Mouse (Mus musculus) left cerebral cortex, postnatal 25 days (tissue): ENCODE measurements around the gene Hspa12a. TPM values are rescaled to one million over a fixed set of nuclear protein-coding genes. Genes with fewer than 3 reads are reported as not detected.
A peak's percentile ranks its signal among the peaks of the same experiment; 100 is the strongest.

Source experiments
- DNase-seq, 2 experiments: peaks; one replicate each; pipeline ENCODE4 v3.0.0; 2022; ENCODE audit warnings: low spot score in 2 of 2, mixed read lengths in 1 of 2
- intact Hi-C: fragments of 180-260 bp; cut with DNase I; formaldehyde crosslinking; loops from one replicate; pipeline ENCODE4 v1.15.1; 2025
- total RNA-seq, 2 experiments: library from RNA; stranded (reverse); gene quantifications; 2 replicates each; pipeline ENCODE4 v1.2.3; 2021

The Hspa12a gene
- total RNA-seq, 2 experiments from 2014 or later, result 211 to 218 TPM

GRCm38 (mm10) chr19:58865224-58865623, 78.2 kb downstream of the Hspa12a start:
- intact Hi-C loops, result no loop called here
- DNase-seq, result no peak

GRCm38 (mm10) chr19:58864006-58864573, 79.4 kb downstream of the Hspa12a start:
- intact Hi-C loops, result no loop called here
- no peak for DNase-seq

GRCm38 (mm10) chr19:58861174-58861760, 82.2 kb downstream of the Hspa12a start:
- intact Hi-C loops, result no loop called here
- no peak for DNase-seq

DNA sequence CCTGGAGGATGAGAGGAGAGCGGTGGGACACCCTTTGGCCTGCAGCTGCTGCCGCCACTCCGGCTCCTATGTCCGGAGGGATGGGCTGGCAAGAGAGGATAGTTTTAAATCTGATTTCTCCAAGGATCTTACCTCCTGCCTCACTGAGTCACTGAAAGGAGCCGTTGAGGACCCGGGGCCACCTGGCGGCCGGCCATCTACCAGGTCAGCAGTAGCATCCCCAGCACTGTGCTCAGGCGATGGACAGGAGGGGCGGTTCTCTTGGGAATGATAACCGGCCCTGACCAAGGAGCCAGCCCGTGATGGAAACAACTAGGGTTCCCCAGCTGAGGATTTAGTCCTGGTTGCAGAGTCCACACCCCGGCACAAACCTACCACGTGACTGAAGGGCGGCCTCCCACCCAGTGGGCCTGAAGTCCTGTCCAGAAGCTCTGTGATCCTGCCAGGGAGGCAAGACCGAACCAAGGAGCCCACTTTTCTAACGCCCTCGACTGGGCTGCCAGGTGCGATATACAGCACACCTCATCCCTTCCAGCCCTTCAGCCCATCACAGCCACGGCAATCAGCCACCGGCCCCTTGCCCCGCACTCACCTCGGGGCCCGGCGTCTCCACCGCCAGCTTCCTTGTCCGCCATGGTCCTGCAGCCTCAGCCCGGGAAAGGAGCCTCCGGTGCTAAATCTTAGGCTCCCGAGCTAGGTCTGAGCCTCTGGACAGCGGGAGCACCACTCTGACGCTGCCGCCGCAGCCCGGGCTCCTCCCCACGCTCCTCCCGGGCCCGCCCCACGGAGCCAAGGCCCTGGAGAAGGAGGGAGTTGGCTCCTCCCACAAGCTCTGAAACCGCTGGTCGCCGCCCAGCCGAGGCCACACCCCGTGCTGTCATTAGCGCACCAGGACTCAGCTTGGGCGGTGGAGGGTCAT, 82.9 kb downstream of the Hspa12a start:
- intact Hi-C loops, result no loop called here
- DNase-seq, result peak; percentile 89 to 93

DNA sequence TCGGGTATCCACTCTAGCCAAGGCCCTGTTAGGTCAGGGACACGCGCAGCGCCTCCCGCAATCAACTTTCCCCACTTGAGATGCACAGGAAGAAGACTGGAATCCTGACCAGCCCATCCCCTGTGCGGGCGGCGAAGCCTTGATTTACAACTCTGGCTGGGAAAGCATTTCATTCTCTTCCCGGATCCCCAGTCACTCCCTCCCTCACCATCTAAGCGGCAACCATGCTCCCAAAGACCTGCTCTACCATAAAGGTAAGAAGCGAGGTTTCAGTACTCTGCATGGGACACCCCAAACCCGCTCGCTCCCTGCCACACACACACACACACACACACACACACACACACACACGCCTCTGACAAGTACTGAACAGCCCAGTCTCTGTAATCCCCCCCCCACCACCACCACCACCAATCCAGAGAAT, 83.6 kb downstream of the Hspa12a start:
- peak; percentile 45 to 47 for DNase-seq
- intact Hi-C loops, result loop anchor here (2.0 kb wide), 1 partner anchor 37 kb away; no protein-coding TSS in a partner anchor

DNA sequence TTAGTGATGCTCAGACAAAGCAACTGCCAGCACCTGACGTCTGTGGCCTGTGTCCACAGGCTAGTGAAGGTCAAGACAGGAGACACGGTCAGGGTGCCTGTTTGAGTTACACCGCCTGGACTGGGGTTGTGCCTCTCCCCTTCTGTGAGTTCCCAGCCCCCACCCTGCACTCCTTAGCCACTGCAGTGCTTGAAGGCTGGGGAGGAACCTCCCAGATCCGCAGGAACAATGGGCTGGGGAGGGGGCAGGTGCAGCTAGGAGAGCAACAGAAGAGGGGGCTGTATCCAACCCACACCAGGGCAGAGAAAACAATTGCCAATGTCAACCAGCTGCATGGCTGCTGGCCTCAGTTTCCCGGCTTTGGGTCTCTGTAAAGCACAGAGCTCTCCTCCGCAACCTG, 84.1 kb downstream of the Hspa12a start:
- no peak for DNase-seq
- intact Hi-C loops, result loop anchor here (2.0 kb wide), 1 partner anchor 37 kb away; no protein-coding TSS in a partner anchor

DNA sequence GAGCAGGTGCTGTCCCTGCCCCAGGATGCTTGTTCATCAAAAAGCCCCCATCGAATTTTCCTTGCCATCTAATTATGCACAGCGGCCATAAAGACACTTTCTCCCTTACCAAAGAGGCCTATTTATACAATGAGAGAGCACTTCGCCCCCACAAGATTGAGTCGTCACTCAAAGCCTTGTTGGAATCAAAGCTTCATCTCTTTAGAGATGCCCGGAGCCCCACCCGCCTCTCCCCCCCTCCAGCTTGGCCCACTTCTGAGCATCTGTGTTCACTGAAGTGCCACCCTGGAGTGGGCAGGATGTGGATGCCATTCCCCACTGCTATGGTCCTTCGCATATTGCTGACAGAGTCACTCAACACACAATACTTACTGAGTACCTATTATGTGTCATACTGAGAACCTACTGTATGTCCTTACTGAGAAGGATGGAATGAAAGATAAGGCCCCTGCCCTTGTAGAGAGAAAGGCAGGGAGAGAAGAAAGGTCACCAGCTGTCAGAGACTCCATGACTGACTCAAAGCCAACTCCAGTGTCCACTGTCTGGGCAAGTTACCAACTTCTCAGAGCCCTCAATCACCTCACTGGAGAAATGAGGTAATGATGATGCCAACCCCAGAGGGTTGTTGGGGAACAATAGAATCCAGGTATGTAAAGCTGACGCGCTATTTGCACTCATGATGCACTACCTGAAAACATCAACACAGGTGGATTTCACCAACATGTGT, 87.2 kb downstream of the Hspa12a start:
- peak in 1 of 2 experiments; percentile 74 for DNase-seq
- intact Hi-C loops, result loop anchor here (2.0 kb wide), 1 partner anchor 39 kb away; no protein-coding TSS in a partner anchor

DNA sequence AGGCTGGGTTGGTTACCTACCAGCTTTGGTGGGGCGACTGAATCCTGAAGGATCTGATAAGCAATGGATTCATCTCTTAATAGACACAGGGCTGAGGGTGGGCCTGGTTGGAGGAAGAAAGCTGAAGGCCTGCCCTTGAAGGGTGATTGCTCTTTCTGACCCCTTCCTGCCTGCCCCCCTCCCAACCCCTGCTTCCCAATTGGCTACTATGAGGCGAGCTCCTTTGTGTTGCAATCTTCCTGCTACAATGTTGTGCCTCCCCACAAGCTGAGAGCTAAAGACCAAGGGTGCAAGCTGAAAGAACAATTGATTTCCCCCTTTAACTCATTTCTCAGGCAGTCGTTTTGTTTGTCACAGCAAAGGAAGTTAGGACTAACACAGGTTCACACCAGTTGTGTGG, 88.6 kb downstream of the Hspa12a start:
- DNase-seq, result no peak
- intact Hi-C loops, result no loop called here

- intact Hi-C loops, result no loop called here
- DNase-seq, result no peak
Observed at GRCm38 (mm10) chr19:58853036-58853735, 90.3 kb downstream of the Hspa12a start.

DNA sequence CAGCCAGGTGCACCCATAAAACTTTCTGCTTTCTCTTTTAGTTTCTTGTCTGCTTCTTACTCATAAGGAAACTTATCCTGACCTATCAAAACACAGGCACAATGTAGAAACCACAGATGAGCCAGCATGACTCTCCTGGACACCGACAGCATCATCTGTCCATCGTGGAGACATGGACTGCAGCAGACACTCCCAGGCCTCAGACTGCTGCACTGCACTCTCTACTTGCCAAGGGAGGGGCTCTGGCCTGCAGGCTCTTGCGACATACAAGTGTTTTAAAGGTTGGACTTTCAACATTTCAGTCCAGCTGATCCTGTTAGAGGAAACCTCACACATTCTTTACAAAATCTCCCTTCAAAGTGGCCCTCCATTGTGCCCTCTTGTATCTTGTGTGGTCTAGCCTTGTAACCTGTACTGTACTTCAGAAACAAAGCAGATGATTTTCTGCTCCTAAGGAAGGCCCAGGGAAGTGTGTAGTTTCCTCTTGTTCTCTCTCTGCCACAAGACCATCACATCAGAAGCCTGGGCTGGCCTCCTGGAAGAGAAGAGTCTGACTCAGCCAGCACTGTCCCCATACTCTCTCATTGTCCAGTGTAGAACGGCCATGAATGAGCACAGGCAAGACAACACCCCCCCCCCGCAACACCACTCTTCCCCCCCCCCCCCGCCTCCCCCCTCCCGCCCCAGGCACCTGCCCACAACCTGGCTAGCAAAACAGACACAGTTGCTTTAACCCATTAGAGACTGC, 92.6 kb downstream of the Hspa12a start:
- intact Hi-C loops, result no loop called here
- DNase-seq, result no peak

DNA sequence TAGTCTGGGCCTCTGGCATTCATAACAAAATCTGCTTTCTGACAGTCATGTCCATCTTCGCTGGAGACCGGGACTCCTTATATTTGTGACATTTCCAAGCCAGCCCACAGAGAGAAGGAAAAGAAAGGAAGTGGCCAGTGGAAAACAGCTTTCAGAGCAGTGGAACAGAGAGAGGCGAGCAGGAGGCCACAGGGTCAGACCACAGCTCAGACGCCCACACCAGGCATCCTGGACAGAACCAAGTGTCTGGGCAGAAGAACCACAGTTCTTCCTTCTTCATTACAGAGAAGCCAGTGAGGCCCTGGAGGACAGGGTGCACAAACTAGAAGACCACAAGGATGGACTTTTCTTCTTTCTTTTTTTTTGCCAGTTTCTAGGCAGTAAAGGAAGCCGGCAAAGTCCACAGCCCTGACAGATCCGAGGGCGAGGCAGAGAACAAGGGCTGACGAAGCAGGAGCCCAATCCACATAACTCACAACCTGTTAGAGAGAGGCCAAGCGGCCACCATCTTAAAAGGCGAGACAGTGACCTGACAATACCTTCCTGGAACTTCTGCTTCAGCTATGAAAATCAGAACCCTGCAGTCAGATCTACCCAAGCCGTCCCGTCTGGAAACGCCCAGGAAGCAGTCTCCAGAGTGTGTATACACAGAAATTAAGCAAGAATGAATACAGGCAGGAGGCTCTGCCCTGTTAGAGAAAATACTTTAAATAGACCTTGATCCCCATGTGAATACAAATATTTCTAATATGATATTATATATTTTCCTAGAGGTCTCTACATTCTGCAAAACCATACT, 93.9 kb downstream of the Hspa12a start:
- no peak for DNase-seq
- intact Hi-C loops, result no loop called here

- DNase-seq, result no peak
- intact Hi-C loops, result no loop called here
Observed at GRCm38 (mm10) chr19:58843606-58844005, 99.8 kb downstream of the Hspa12a start.

DNA sequence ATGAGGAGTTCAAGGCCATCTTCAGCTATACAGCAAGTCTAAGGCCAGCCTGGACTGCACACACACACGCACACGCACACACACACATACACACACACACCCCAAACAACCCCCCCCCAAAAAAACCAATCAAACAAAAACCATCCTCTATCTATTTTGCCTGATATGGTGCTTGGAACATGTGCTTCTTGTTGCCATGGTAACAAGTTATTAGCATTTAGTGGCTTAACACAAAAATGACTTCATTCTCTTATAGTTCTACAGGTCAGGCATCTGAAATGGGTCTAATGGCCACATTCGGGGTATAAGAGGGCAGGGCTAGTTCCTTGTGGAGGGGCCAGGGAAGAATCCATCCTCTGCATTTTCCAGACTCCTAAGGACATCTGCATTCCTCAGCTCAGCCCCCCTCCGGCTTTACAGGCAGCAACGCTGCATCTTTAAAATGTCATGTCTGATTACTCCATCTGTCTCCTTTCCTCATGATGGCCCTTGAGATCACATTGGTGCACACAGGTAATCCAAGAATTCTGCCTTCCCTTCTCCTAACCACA, 102.7 kb downstream of the Hspa12a start:
- no peak for DNase-seq
- intact Hi-C loops, result no loop called here

DNA sequence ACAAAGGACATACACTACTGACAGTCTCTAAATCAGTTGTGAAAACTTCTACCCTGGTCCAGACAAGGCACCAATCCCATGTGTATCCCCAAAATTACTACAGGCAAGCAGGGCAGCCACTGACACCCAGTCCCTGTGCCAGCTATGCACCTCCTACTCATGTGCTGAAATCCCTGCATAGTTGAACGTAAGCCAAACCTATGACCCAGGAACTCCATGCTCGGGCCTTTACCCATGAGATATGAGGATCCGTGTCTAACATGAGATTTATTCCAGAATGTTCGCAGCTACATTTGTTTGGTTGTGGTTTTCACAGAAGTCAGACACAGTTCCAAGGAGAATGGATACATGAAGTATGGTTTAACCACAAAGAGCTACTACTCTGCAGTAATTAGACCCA, 103.6 kb downstream of the Hspa12a start:
- intact Hi-C loops, result no loop called here
- no peak for DNase-seq

DNA sequence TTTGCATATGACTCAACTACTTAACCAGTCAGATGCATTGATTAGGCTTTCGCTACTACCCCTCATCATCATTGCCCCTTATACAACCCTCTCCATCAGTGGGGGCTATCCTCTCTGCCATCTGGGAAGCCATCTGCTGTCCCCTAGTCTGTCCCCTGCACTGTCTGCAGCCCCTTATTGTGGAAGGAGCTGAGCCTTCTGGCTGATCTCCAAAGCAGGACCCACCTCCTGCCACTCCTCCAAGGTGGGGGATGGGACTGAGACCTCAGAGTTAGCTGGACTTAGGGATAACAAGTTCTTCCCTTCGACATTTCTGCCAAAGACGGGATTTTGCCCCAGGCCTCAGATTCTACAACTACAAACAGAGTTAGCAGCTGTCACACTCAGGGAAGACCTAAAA, 104.1 kb downstream of the Hspa12a start:
- no peak for DNase-seq
- intact Hi-C loops, result no loop called here

- DNase-seq, result no peak
- intact Hi-C loops, result no loop called here
Observed at GRCm38 (mm10) chr19:58838706-58839105, 104.7 kb downstream of the Hspa12a start.

DNA sequence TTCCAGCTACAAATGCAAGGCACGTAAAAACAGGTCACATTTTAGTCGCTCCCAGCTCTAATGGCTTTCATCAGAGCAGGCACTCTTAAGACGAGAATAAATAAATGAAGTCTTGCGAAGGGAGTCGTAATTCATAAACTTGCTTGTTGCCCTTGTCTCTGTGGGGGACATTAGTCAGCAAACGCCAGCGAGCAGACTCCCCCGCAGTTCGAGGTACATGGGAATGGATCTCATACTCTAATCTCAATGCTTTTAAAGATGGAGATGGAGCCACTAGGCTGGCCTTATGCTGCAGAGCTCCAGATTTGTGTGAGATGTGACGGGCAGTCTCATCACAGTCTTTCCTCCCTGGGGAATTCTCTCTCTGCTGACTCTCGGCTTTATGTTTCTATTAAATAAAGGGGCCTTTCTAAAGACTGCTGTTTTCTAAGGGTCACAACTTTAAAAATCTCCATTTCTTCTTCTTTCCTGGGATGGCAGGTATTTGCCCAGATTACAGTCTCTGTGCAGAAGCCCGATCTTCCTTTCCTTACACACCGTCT, 109.7 kb downstream of the Hspa12a start:
- intact Hi-C loops, result no loop called here
- no peak for DNase-seq
